Mouse (Mus musculus): ENCODE results near the gene Wsb1.
"Not testable (repeated sequence)": the region's sequence is repeated elsewhere in the genome, so short reads cannot be mapped to it uniquely, and the experiment has no call there.

Wsb1 gene

GRCm38 (mm10) chr11:79264376-79264775 is 9.9 kb upstream of the Wsb1 start:
- DNase-seq (ENCODE audit: low read depth, low spot score) = no peak

- DNase-seq (ENCODE audit: low read depth, low spot score) = not testable (repeated sequence)
Measured at GRCm38 (mm10) chr11:79260126-79260525, 5.7 kb upstream of the Wsb1 start.

GRCm38 (mm10) chr11:79258738-79259137 is 4.3 kb upstream of the Wsb1 start:
- DNase-seq (ENCODE audit: low read depth, low spot score) = peak; percentile 61

GRCm38 (mm10) chr11:79253542-79254390 is 705 bp downstream of the Wsb1 start:
- no peak for DNase-seq (ENCODE audit: low read depth, low spot score)

- DNase-seq (ENCODE audit: low read depth, low spot score) = peak; percentile 27
Measured at GRCm38 (mm10) chr11:79252881-79253541, 1.5 kb downstream of the Wsb1 start.

GRCm38 (mm10) chr11:79239024-79239423 is 15.4 kb downstream of the Wsb1 start:
- DNase-seq (ENCODE audit: low read depth, low spot score) = no peak

- DNase-seq (ENCODE audit: low read depth, low spot score) = peak; percentile 53
Measured at GRCm38 (mm10) chr11:79238398-79238752, 16.1 kb downstream of the Wsb1 start.

- no peak for DNase-seq (ENCODE audit: low read depth, low spot score)
Measured at GRCm38 (mm10) chr11:79237644-79238397, 16.6 kb downstream of the Wsb1 start.

GRCm38 (mm10) chr11:79230251-79230570 is 24.3 kb downstream of the Wsb1 start:
- no peak for DNase-seq (ENCODE audit: low read depth, low spot score)

- peak; percentile 82 for DNase-seq (ENCODE audit: low read depth, low spot score)
Measured at GRCm38 (mm10) chr11:79229561-79230250, 24.8 kb downstream of the Wsb1 start.

GRCm38 (mm10) chr11:79229057-79229504 is 25.4 kb downstream of the Wsb1 start:
- DNase-seq (ENCODE audit: low read depth, low spot score) = peak; percentile 28

GRCm38 (mm10) chr11:79228089-79228488 is 26.4 kb downstream of the Wsb1 start:
- no peak for DNase-seq (ENCODE audit: low read depth, low spot score)

- DNase-seq (ENCODE audit: low read depth, low spot score) = no peak
Measured at GRCm38 (mm10) chr11:79225371-79226155, 28.9 kb downstream of the Wsb1 start.

GRCm38 (mm10) chr11:79224562-79225280 is 29.8 kb downstream of the Wsb1 start:
- peak; percentile 97 for DNase-seq (ENCODE audit: low read depth, low spot score)

- peak; percentile 60 for DNase-seq (ENCODE audit: low read depth, low spot score)
Measured at GRCm38 (mm10) chr11:79223420-79223819, 31.1 kb downstream of the Wsb1 start.

GRCm38 (mm10) chr11:79222661-79223060 is 31.8 kb downstream of the Wsb1 start:
- DNase-seq (ENCODE audit: low read depth, low spot score) = no peak

- no peak for DNase-seq (ENCODE audit: low read depth, low spot score)
Measured at GRCm38 (mm10) chr11:79221641-79222040, 32.8 kb downstream of the Wsb1 start.

GRCm38 (mm10) chr11:79218936-79219626 is 35.4 kb downstream of the Wsb1 start:
- no peak for DNase-seq (ENCODE audit: low read depth, low spot score)

- no peak for DNase-seq (ENCODE audit: low read depth, low spot score)
Measured at GRCm38 (mm10) chr11:79218061-79218460, 36.4 kb downstream of the Wsb1 start.

- DNase-seq (ENCODE audit: low read depth, low spot score) = no peak
Measured at GRCm38 (mm10) chr11:79217133-79217532, 37.3 kb downstream of the Wsb1 start.

All from skeletal muscle tissue, adult 2 months (tissue).